Mouse (Mus musculus): ENCODE results near the gene Zfp879.

The Zfp879 gene

GRCm38 (mm10) chr11:50841023-50841735 lies at the start of gene Zfp879:
TSS of gene Zfp879 (minus strand) at chr11:50841552.
- DNase-seq (ENCODE audit: low spot score in 2 of 2): peak; percentile 72 to 81

GRCm38 (mm10) chr11:50887390-50888128 lies 46.2 kb upstream of the Zfp879 start, which contains the start of gene Zfp454:
TSS of gene Zfp454 (minus strand) at chr11:50887651.
- DNase-seq (ENCODE audit: low spot score in 2 of 2): no peak

GRCm38 (mm10) chr11:50886933-50887293 lies 45.6 kb upstream of the Zfp879 start:
- DNase-seq (ENCODE audit: low spot score in 2 of 2): no peak

- no peak for DNase-seq (ENCODE audit: low spot score in 2 of 2)
These were observed 45.0 kb upstream of the Zfp879 start for GRCm38 (mm10) chr11:50886231-50886932.

GRCm38 (mm10) chr11:50883756-50884155 lies 42.4 kb upstream of the Zfp879 start:
- DNase-seq (ENCODE audit: low spot score in 2 of 2): no peak

GRCm38 (mm10) chr11:50878641-50879040 lies 37.3 kb upstream of the Zfp879 start:
- DNase-seq (ENCODE audit: low spot score in 2 of 2): no peak

- peak in 1 of 2 experiments; percentile 14 for DNase-seq (ENCODE audit: low spot score in 2 of 2)
These were observed 9.7 kb upstream of the Zfp879 start for GRCm38 (mm10) chr11:50850989-50851601.

- DNase-seq (ENCODE audit: low spot score in 2 of 2): peak in 1 of 2 experiments; percentile 51
These were observed 8.9 kb upstream of the Zfp879 start, which contains the start of gene Grm6 for GRCm38 (mm10) chr11:50850177-50850735. TSS of gene Grm6 (plus strand) at chr11:50850685.

- peak in 1 of 2 experiments; percentile 24 for DNase-seq (ENCODE audit: low spot score in 2 of 2)
These were observed 8.0 kb upstream of the Zfp879 start for GRCm38 (mm10) chr11:50849310-50849709.

- DNase-seq (ENCODE audit: low spot score in 2 of 2): no peak
These were observed 7.3 kb upstream of the Zfp879 start for GRCm38 (mm10) chr11:50848520-50849137.

- no peak for DNase-seq (ENCODE audit: low spot score in 2 of 2)
These were observed 5.7 kb upstream of the Zfp879 start for GRCm38 (mm10) chr11:50847047-50847446.

GRCm38 (mm10) chr11:50845951-50846350 lies 4.6 kb upstream of the Zfp879 start:
- no peak for DNase-seq (ENCODE audit: low spot score in 2 of 2)

- peak in 1 of 2 experiments; percentile 57 for DNase-seq (ENCODE audit: low spot score in 2 of 2)
These were observed 5.6 kb downstream of the Zfp879 start for GRCm38 (mm10) chr11:50835727-50836126.

GRCm38 (mm10) chr11:50827010-50827953 lies 14.1 kb downstream of the Zfp879 start, which contains the start of gene Zfp354c:
TSS of gene Zfp354c (minus strand) at chr11:50827724.
- DNase-seq (ENCODE audit: low spot score in 2 of 2): peak; percentile 53 to 62

- no peak for DNase-seq (ENCODE audit: low spot score in 2 of 2)
These were observed 15.1 kb downstream of the Zfp879 start for GRCm38 (mm10) chr11:50826214-50826613.

- DNase-seq (ENCODE audit: low spot score in 2 of 2): no peak
These were observed 27.1 kb downstream of the Zfp879 start for GRCm38 (mm10) chr11:50814233-50814632.

- no peak for DNase-seq (ENCODE audit: low spot score in 2 of 2)
These were observed 42.5 kb downstream of the Zfp879 start for GRCm38 (mm10) chr11:50798836-50799235.

- no peak for DNase-seq (ENCODE audit: low spot score in 2 of 2)
These were observed 43.7 kb downstream of the Zfp879 start for GRCm38 (mm10) chr11:50797674-50798073.
